Mouse (Mus musculus): ENCODE measurements at regions not wholly inside any gene's neighbourhood (a gene's known extent, or its start where the extent isn't known, plus 50 kb on each side); places are given as distances from the start of the nearest gene placed in this dataset.
A peak's percentile ranks its signal among the peaks of the same experiment; 100 is the strongest.

DNA sequence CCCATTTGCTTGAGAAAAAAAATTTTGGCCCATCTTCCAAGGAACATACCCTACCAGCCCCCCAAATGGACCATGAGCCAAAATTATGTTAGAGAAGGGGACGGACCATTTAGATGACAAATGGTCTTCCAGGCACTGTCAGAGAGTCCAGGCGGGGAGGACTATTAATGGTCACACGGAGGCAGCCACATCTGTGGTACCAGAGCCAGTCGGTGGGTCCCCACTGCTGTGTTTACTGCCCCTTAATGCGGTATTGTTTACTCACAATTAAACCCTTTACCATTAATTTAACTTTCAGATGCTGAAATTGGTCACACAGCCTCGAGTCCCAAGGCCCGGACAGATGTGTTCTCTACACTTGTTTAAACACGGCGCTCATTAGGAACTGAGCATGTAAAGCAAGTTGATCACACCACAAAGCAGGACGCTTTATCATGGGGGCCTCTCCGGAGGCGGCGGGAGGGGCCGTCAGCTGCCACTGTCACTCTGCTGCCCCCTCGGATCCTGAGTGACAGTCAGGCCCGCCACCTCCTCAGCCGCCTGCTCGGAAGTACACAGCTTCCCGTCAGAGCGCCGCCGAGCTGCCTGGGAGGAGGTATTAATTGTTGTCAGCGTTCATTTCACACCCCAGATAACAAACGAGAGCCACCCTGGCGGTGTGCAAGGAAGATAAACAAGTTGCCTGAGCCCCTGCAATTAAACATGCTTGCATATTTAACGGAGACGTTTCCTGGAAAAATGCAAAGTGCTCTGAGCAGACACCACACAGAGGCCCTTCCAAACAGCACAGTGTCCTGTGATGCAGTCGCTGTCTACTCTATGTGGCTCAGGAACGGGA is 70.6 kb upstream of the Irx3 start:
- Histone ChIP-seq H3K27ac (ENCODE audit: low read depth, low read length) (no peak overlapping the region), H3K36me3 (ENCODE audit: control insufficient read depth, insufficient read depth) (no peaks in the 10 kb centered on the region), H3K27me3 (replicated peaks; ENCODE audit: control insufficient read depth, insufficient read depth, low read length) (0 out of 2 replicates have a peak, but pooled peaks cover 7% of the 10 kb centered on the region), H3K9me3 (ENCODE audit: control insufficient read depth) (no peaks in the 10 kb centered on the region), H3K4me3 (ENCODE audit: low read depth, low read length) (peak overlapping the region; percentile 18; the same call in 1 of the 2 replicates), H3K4me1 (replicated peaks; ENCODE audit: control insufficient read depth, insufficient read depth, low read length) (peaks cover 7% of the 10 kb centered on the region; the same call in 1 of the 2 replicates), H3K4me2 (replicated peaks; ENCODE audit: low read depth) (peak overlapping the region; percentile 54), H3K9ac (ENCODE audit: low read depth, low read length) (0 out of 2 replicates have a peak overlapping the region, but pooled peaks have one; percentile 11)
- WGBS: 12% methylated on average over 29 of the region's 29 CpGs
- 0 out of 2 replicates have a peak, but pooled peaks have one; percentile 6 for TF ChIP-seq CTCF (IDR thresholded peaks at IDR 0.05; ENCODE audit: low read depth)
- no peak for ATAC-seq

DNA sequence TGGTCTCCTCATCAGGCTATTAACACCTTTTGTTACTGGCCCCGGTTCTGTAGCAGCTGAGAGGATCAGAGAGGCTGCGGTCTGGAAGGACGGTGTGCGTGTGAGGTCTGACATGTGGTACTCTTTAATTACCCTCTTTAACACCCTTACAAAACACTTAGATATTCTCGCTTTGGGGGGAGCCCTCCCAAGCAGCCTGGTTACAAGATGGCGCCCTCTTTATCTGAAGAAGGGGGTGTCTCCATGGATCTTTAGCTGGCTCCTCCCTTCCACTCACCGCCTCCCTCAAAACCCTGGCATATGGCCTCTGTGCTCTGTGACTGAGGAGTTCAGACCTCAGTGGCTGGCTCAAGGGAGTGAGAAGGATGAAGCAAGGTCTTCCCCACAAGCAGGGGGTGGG is 65.2 kb upstream of the Irx3 start:
- Histone ChIP-seq H3K4me2 (replicated peaks; ENCODE audit: low read depth) (no peak overlapping the region), H3K36me3 (ENCODE audit: control insufficient read depth, insufficient read depth) (no peaks in the 10 kb centered on the region), H3K27me3 (replicated peaks; ENCODE audit: control insufficient read depth, insufficient read depth, low read length) (peaks cover 15% of the 10 kb centered on the region; the same call in 1 of the 2 replicates), H3K9me3 (ENCODE audit: control insufficient read depth) (no peaks in the 10 kb centered on the region), H3K27ac (ENCODE audit: low read depth, low read length) (no peak overlapping the region), H3K4me3 (ENCODE audit: low read depth, low read length) (no peak overlapping the region), H3K4me1 (replicated peaks; ENCODE audit: control insufficient read depth, insufficient read depth, low read length) (no peaks in the 10 kb centered on the region), H3K9ac (ENCODE audit: low read depth, low read length) (no peak overlapping the region)
- ATAC-seq: no peak
- WGBS: 43% methylated on average over 7 of the region's 7 CpGs
- TF ChIP-seq CTCF (IDR thresholded peaks at IDR 0.05; ENCODE audit: low read depth): no peak

DNA sequence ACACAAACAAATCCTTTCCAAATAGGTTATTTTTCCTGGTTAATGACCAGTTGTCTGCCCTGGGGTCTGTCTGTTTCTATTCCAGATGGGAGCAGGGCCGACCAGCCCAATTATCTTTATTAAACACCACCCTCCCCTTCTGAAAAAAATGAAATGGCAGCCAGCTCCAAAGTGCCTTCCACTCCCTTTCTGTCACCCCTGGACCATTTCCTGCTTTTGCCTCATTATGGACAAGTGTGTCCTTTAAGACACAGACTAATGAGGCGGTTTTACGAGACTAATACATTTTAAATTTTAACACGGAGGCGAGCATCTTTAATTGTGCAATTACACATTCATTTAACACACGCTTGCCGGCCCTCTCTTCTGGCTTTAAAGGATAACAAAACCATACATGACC is 64.2 kb upstream of the Irx3 start:
- no peak overlapping the region for H3K4me3 ChIP-seq (ENCODE audit: low read depth, low read length)
- H3K4me2 ChIP-seq (replicated peaks; ENCODE audit: low read depth): no peak overlapping the region
- peaks cover 13% of the 10 kb centered on the region; the same call in 1 of the 2 replicates for H3K27me3 ChIP-seq (replicated peaks; ENCODE audit: control insufficient read depth, insufficient read depth, low read length)
- H3K4me1 ChIP-seq (replicated peaks; ENCODE audit: control insufficient read depth, insufficient read depth, low read length): no peaks in the 10 kb centered on the region
- no peaks in the 10 kb centered on the region for H3K36me3 ChIP-seq (ENCODE audit: control insufficient read depth, insufficient read depth)
- no peaks in the 10 kb centered on the region for H3K9me3 ChIP-seq (ENCODE audit: control insufficient read depth)
- no peak overlapping the region for H3K9ac ChIP-seq (ENCODE audit: low read depth, low read length)
- TF ChIP-seq CTCF (IDR thresholded peaks at IDR 0.05; ENCODE audit: low read depth): no peak
- ATAC-seq: no peak
- 57% methylated on average over 7 of the region's 7 CpGs for WGBS
- no peak overlapping the region for H3K27ac ChIP-seq (ENCODE audit: low read depth, low read length)

DNA sequence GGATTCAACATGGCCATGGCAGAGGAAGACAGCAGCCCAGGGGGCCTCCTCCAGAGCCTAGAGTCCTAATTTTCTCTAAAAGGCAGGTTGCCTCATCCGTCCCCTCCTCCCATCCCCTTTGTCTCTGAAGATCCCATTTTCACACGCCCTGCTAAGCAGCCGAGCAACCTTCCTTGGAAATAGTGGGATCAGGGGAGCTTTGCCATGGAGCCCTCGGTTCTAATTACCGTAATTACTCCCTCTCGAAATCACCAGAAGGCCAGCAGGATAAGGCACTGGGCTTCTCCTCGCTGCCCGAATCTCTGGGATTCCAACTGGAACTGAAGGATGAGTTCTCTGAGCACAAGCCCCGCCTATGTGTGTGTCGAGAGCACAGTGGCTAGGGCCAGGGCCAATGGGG is 63.5 kb upstream of the Irx3 start:
- H3K9me3 ChIP-seq (ENCODE audit: control insufficient read depth): no peaks in the 10 kb centered on the region
- no peak overlapping the region for H3K4me3 ChIP-seq (ENCODE audit: low read depth, low read length)
- no peaks in the 10 kb centered on the region for H3K36me3 ChIP-seq (ENCODE audit: control insufficient read depth, insufficient read depth)
- peaks cover 13% of the 10 kb centered on the region; the same call in 1 of the 2 replicates for H3K27me3 ChIP-seq (replicated peaks; ENCODE audit: control insufficient read depth, insufficient read depth, low read length)
- no peak for ATAC-seq
- H3K4me2 ChIP-seq (replicated peaks; ENCODE audit: low read depth): no peak overlapping the region
- no peak overlapping the region for H3K27ac ChIP-seq (ENCODE audit: low read depth, low read length)
- H3K9ac ChIP-seq (ENCODE audit: low read depth, low read length): no peak overlapping the region
- TF ChIP-seq CTCF (IDR thresholded peaks at IDR 0.05; ENCODE audit: low read depth): no peak
- H3K4me1 ChIP-seq (replicated peaks; ENCODE audit: control insufficient read depth, insufficient read depth, low read length): no peaks in the 10 kb centered on the region
- WGBS: 38% methylated on average over 10 of the region's 10 CpGs

DNA sequence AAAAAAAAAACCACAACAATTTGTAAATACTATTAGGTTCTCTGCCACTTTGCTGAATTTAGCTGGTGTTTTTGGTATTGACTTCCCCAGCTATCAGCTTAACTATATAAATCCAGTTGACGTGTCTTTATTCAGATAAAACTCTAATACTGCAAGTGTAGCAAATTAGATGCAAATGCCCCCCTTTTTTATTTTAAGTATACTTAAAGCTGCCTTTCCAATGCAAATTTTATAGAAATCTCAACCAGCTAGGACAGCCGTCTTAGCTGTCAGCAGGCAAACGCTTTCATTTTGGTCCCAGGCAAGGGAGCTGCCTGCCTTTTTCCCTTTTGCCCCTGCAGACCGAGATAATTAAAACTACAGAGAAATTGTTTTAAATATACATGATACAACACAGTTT is 61.6 kb upstream of the Irx3 start:
- no peaks in the 10 kb centered on the region for H3K4me1 ChIP-seq (replicated peaks; ENCODE audit: control insufficient read depth, insufficient read depth, low read length)
- WGBS: 58% methylated on average over 4 of the region's 4 CpGs
- no peaks in the 10 kb centered on the region for H3K9me3 ChIP-seq (ENCODE audit: control insufficient read depth)
- H3K27me3 ChIP-seq (replicated peaks; ENCODE audit: control insufficient read depth, insufficient read depth, low read length): peaks cover 13% of the 10 kb centered on the region; the same call in 1 of the 2 replicates
- ATAC-seq: no peak
- no peak overlapping the region for H3K4me3 ChIP-seq (ENCODE audit: low read depth, low read length)
- H3K4me2 ChIP-seq (replicated peaks; ENCODE audit: low read depth): no peak overlapping the region
- no peaks in the 10 kb centered on the region for H3K36me3 ChIP-seq (ENCODE audit: control insufficient read depth, insufficient read depth)
- no peak overlapping the region for H3K27ac ChIP-seq (ENCODE audit: low read depth, low read length)
- no peak overlapping the region for H3K9ac ChIP-seq (ENCODE audit: low read depth, low read length)
- TF ChIP-seq CTCF (IDR thresholded peaks at IDR 0.05; ENCODE audit: low read depth): no peak

DNA sequence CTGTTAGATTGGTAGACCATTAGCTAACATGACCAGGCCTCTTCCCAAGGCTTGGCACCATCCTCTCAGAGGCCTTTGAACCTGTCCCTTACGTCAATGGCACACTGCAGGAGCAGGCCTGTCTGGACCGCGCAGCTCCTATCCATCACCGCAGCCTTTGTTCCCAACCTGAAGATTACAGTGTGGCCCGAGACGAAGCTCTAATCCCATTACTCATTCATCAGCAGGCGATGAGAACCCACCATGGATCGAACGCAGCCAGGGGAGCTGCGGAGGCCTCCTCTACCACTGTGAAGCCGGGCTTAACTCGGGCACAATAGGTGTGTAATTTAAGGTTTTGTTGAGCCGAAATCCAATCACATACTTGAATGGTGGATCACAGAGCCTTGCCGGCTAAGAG is 54.0 kb upstream of the Irx3 start:
- 73% methylated on average over 14 of the region's 14 CpGs for WGBS
- no peaks in the 10 kb centered on the region for H3K36me3 ChIP-seq (ENCODE audit: control insufficient read depth, insufficient read depth)
- no peak overlapping the region for H3K9ac ChIP-seq (ENCODE audit: low read depth, low read length)
- TF ChIP-seq CTCF (IDR thresholded peaks at IDR 0.05; ENCODE audit: low read depth): no peak
- H3K4me1 ChIP-seq (replicated peaks; ENCODE audit: control insufficient read depth, insufficient read depth, low read length): no peaks in the 10 kb centered on the region; the same call in 1 of the 2 replicates
- ATAC-seq: no peak
- H3K4me3 ChIP-seq (ENCODE audit: low read depth, low read length): no peak overlapping the region
- no peak overlapping the region for H3K4me2 ChIP-seq (replicated peaks; ENCODE audit: low read depth)
- no peaks in the 10 kb centered on the region for H3K27me3 ChIP-seq (replicated peaks; ENCODE audit: control insufficient read depth, insufficient read depth, low read length)
- no peaks in the 10 kb centered on the region for H3K9me3 ChIP-seq (ENCODE audit: control insufficient read depth)
- no peak overlapping the region for H3K27ac ChIP-seq (ENCODE audit: low read depth, low read length)
